Mouse (Mus musculus) cerebellum, postnatal 14 days (tissue): ENCODE data around the gene March5.
A peak's percentile ranks its signal among the peaks of the same experiment; 100 is the strongest.
"Not testable (repeated sequence)": the region's sequence is repeated elsewhere in the genome, so short reads cannot be mapped to it uniquely, and the experiment has no call there.

Experiments
- DNase-seq, 2 experiments: peaks; one replicate each; pipeline ENCODE4 v3.0.0; 2021; ENCODE audit warnings: mixed read lengths in 2 of 2

Gene March5

GRCm38 (mm10) chr19:37208986-37209385 is 1.6 kb downstream of the March5 start:
- DNase-seq = no peak

DNA sequence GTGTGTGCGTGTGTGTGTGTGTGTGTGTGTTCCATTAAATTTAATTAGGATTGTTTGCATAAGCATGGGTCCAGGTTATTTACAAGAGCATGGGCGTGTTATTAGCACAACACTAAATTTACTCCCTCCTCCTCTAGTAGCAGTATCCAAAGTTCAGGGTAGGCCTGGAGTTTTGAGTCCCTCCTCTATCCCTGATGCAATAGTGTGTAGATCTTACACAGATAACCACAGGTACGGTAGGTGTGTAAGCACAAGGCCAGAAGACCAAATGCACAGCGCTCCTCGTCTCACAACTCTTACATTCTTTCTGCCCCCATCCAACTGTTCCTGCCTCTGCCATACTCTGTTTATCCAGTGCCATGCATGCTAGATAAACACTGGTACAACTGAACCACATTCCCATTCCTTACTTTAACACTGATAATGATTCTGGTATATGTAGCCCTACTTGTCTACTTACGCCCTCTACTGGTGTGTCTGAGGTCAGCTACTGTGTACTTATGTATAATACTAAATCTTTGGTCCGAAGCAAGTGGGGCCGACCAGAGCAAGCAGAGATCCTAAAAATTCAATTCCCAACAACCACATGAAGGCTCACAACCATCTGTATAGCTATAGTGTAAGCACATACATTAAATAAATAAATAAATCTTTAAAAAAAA is 2.3 kb downstream of the March5 start:
- DNase-seq = peak; percentile 32 to 40

- no peak for DNase-seq
Observed at GRCm38 (mm10) chr19:37210457-37210856, 3.1 kb downstream of the March5 start.

- DNase-seq = no peak
Observed at GRCm38 (mm10) chr19:37211416-37211815, 4.1 kb downstream of the March5 start.

GRCm38 (mm10) chr19:37214711-37215110 is 7.4 kb downstream of the March5 start:
- DNase-seq = no peak

- no peak for DNase-seq
Observed at GRCm38 (mm10) chr19:37225197-37225862, 18.0 kb downstream of the March5 start.

- DNase-seq = not testable (repeated sequence)
Observed at GRCm38 (mm10) chr19:37232598-37232997, 25.3 kb downstream of the March5 start.

GRCm38 (mm10) chr19:37233561-37234539 is 26.5 kb downstream of the March5 start:
- peak; percentile 28 to 42 for DNase-seq

DNA sequence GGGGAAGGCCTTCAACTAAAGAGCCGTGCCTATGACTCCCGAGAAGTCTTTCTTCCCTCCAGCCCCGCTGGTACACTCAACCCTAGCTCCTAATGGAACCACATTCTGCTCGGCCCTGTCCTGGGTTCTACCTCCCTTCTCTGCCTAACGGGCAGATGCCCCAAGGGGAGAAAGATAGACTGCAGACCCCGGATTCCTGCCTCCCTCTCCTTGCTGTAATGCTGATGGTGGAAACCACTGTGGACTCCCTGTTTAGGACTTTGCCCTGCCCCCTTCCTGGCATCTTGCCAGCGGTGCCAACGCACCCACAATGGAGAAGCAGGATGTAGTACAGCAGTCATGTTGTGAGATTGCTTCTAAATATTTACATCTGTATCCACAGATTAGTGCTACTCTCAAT is 28.5 kb downstream of the March5 start:
- peak; percentile 36 to 54 for DNase-seq

GRCm38 (mm10) chr19:37237306-37237705 is 30.0 kb downstream of the March5 start:
- no peak for DNase-seq

GRCm38 (mm10) chr19:37237712-37238437 is 30.5 kb downstream of the March5 start:
- no peak for DNase-seq

DNA sequence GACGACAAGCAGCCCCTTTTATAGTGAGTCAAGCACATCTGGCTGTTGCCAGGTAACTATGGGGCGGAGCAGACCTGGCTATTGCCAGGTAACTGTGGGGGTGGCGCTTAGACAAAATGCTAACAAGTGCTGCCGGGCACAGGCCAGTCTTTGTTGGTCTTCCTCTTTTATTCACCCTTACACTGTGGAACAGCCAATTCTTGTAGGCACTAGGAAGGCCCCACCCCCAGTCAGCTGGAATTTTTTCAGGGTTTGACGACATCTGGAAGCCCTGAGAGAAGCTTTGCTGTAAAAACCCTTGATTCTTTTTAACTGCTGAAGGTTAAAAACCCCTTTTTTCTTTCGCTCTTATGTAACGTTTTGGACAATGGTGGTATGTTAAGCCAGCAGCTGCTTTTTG is 31.3 kb downstream of the March5 start:
- DNase-seq = no peak

- DNase-seq = no peak
Observed at GRCm38 (mm10) chr19:37239096-37239495, 31.8 kb downstream of the March5 start.

GRCm38 (mm10) chr19:37241201-37241600 is 33.9 kb downstream of the March5 start:
- peak; percentile 33 to 46 for DNase-seq

GRCm38 (mm10) chr19:37242707-37243106 is 35.4 kb downstream of the March5 start:
- no peak for DNase-seq

- DNase-seq = no peak
Observed at GRCm38 (mm10) chr19:37246859-37247258, 39.5 kb downstream of the March5 start.

GRCm38 (mm10) chr19:37248199-37248598 is 40.9 kb downstream of the March5 start:
- no peak for DNase-seq

DNA sequence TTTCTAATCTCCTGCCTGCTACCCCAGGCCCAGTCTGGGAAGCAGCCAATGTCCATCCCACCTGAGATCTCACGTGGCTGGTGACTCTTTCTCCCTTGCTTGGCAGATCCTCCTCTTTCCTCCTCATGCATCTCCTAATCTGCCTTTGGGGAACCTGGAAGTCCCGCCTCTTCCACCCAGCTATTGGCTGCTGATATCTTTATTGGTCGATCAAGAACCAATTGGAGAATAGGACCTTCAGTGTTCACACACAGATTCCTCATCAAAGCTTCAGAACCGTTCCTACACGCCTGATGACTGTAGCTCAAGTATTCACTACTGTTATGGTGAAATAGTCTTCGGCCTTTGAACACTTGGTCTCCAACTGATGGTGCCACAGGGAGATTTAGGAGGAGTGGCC is 44.8 kb downstream of the March5 start:
- DNase-seq = peak; percentile 49 to 57

DNA sequence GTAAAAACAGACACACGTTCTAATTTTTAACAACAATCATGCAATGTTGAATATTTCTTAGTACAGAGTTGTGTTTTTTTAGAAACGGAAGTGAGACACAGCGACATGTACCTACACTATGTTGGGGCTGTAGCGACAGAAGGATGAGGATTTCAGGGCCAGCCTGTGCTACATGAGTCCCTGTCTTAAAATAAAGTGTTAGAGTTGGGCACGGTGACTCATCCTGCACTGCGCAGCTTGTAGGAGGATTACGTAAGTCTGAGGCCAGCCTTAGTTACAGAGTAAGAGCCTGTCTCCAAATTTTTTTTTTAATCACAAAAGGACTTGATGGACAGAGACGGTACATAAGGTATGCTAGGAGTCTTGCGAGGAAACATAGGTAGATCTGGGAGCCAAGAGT is 48.0 kb downstream of the March5 start:
- DNase-seq = no peak

DNA sequence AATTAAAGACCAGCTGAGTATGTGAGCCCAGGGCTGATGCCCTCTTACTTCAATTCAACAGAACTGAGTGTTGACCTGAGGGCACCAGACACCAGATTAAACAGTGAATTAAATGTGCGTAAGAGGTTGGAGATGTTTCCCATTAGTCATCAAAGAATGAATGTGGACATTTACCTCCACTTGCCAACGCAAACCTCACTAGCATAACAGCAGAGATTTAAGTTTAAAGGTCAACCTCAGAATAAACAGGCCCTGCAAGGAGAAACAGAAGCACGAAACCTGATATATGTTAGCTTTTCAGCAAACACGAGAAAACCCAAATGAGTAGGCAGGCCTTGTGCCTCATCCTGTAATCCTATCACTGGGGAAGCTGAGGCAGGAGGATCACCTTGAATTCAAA is 55.0 kb downstream of the March5 start:
- DNase-seq = no peak

GRCm38 (mm10) chr19:37263566-37263942 is 56.2 kb downstream of the March5 start:
- peak; percentile 30 to 34 for DNase-seq
